Mouse (Mus musculus): Measurements from ENCODE around the gene Ino80.

- TF ChIP-seq CTCF (IDR thresholded peaks at IDR 0.05; ENCODE audit: control insufficient read depth, insufficient read depth, low read length), result no peak
- no peak for TF ChIP-seq POLR2A (IDR thresholded peaks at IDR 0.05; ENCODE audit: borderline replicate concordance, control insufficient read depth, low read depth, low read length)
Measured at GRCm38 (mm10) chr2:119525422-119525821, 47.9 kb upstream of the Ino80 start.
